Mouse (Mus musculus) cortical plate, adult 2 months (tissue): Measurements from ENCODE around the gene Ccdc113.

Experiments
- CTCF ChIP-seq: fragments of 200-500 bp; IDR thresholded peaks from 2 replicates; pipeline ENCODE4 v1.5.1; 2011; ENCODE audit warnings: mild to moderate bottlenecking, control low read depth, low read length; ENCODE audit not compliant: insufficient read depth; ENCODE audit errors: extremely low read depth
- POLR2A ChIP-seq: fragments of 200-500 bp; IDR thresholded peaks from 2 replicates; pipeline ENCODE4 v1.6.1; 2011; ENCODE audit warnings: mild to moderate bottlenecking, low read length, control low read depth; ENCODE audit not compliant: insufficient read depth; ENCODE audit errors: extremely low read depth

DNA sequence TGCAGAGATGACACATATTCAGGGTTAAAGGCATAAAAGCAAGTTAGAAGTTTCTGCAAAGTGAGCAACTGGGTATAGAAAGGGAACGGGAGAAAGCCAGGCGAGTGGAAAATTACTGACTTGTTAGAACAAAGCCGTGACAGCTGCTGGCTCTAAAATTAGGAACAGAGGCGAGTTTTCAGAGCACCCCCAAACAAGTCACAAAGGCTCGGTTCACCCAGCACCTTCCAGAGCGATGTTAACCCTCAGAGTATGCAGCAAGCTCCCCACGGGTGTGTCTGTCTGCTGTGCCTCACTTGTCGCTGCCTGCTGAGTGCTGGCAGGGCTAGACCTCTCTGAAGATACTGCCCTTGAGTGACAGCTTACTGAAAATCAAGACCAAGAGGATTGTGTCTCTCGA, 73.3 kb downstream of the Ccdc113 start:
- TF ChIP-seq CTCF (no peak), POLR2A (no peak)
